Mouse (Mus musculus): ENCODE measurements around the gene Sfn. TPM values are rescaled to one million over a fixed set of nuclear protein-coding genes. Genes with fewer than 3 reads are reported as not detected.
A peak's percentile ranks its signal among the peaks of the same experiment; 100 is the strongest.

The Sfn gene
- total RNA-seq, 1 experiment from 2014 or later: 3.4 TPM

DNA sequence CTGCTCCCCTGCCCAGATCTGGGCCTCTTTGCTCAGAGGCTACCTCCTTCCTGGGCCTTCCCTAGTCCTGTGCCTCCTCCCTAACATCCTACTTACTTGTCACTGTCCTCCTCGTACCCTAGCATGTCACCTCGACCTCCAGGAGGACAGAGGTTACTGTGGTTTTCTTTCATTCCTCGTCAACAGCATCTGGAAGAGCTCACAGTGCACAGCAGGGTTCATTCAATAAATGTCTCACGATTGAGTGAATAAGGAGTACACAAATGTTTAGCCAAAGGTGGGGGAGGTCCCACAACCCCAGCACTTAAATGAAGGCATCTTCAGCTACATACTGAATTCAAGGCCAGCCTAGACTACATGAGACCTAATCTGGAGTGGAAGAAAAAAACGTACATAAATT, 24.3 kb upstream of the Sfn start:
- no peak for ATAC-seq (replicated peaks in 1 of 2; ENCODE audit: insufficient read depth in 1 of 2, low FRiP score in 2 of 2, low TSS enrichment in 1 of 2, low read depth in 1 of 2, poor library complexity in 2 of 2, severe bottlenecking in 2 of 2)

DNA sequence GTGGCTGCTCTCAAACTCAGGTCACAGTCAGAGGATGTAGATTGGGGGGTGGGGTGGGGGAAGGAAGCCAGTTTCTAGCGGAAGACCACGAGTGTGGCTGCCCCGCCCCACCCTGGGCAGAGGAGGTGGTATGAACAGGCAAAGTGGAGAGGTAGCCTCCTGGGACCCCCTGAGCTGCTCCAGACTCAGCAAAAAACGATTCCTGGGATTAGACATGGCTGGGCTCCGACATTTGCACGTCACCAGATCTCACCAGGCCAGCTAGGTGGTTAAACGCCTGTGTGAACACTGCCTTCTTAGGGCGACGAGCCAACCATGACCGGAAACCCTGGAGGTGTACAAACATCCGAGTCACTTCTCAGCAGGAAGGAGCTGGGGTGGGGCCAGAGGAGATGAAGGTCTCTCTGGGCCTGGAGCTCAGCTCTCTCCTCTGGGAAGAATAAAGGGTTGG, 23.7 kb upstream of the Sfn start:
- peak; percentile 80 to 83 for ATAC-seq (replicated peaks in 1 of 2; ENCODE audit: insufficient read depth in 1 of 2, low FRiP score in 2 of 2, low TSS enrichment in 1 of 2, low read depth in 1 of 2, poor library complexity in 2 of 2, severe bottlenecking in 2 of 2)

DNA sequence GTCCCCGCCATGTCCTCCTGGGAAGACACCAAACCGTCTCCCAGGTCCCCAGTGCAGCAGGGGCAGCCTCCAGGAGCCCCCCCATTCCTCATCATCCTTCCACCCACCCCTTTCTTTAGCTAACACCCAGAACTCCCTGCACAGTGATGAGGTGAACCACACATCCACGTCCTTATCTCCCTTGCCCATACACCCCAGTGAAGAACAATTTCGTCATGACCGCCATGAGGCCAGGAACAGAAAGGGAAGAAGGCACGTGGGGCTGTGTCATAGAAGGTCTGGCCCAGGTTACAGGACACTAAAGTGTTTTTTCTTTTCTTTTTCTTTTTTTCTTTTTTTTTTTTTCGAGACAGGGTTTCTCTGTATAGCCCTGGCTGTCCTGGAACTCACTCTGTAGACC, 22.9 kb upstream of the Sfn start:
- ATAC-seq (replicated peaks in 1 of 2; ENCODE audit: insufficient read depth in 1 of 2, low FRiP score in 2 of 2, low TSS enrichment in 1 of 2, low read depth in 1 of 2, poor library complexity in 2 of 2, severe bottlenecking in 2 of 2): peak in 1 of 2 experiments; percentile 7; a peak in 1 of 4 replicates

DNA sequence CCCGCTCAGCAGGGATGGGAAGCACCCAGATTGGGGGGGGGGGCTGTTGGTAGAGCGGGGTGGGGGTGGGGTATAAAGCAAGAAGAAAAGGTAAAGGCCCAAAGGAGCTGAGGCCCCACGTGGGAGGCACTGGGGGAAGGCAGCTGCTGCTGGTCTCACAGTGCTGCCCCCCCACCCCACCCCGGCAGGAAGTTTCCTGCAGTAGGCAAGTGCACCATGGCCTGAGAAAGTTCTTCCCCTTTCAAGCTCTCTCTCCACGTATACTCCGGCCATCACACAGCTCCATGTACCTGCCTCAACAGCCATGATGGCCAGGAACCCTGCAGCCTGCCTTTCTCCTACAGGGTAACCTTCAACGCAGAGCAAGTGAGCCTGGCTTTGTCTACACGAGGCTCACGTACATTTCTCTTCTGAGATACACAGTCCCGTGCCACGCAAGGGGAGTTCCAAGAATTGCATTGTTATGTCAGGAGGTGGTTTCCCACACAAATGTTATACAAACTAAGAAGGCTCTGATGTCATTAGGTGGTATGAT, 20.3 kb upstream of the Sfn start:
- ATAC-seq (replicated peaks in 1 of 2; ENCODE audit: insufficient read depth in 1 of 2, low FRiP score in 2 of 2, low TSS enrichment in 1 of 2, low read depth in 1 of 2, poor library complexity in 2 of 2, severe bottlenecking in 2 of 2): peak; percentile 12 to 30; a peak in 2 of 4 replicates

DNA sequence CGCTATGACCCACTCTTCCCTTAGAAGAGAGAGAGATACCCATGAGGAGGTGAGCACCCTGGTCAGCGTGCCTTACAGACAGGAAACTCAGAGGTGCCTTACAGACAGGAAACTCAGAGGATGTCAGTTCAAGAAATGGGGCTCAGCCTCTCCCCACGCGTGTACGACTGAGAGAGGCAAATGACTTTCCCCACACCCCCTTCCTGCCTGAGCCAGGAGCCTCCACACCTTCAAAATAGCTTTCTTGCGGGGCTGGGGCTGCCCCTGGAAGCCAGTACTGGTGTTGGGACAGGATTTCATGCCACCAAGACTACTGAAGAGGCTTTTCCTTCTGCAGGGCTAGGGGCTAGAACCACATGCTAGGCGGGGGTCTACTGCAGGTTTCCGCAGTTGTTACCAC, 18.7 kb upstream of the Sfn start:
- ATAC-seq (replicated peaks in 1 of 2; ENCODE audit: insufficient read depth in 1 of 2, low FRiP score in 2 of 2, low TSS enrichment in 1 of 2, low read depth in 1 of 2, poor library complexity in 2 of 2, severe bottlenecking in 2 of 2): no peak

DNA sequence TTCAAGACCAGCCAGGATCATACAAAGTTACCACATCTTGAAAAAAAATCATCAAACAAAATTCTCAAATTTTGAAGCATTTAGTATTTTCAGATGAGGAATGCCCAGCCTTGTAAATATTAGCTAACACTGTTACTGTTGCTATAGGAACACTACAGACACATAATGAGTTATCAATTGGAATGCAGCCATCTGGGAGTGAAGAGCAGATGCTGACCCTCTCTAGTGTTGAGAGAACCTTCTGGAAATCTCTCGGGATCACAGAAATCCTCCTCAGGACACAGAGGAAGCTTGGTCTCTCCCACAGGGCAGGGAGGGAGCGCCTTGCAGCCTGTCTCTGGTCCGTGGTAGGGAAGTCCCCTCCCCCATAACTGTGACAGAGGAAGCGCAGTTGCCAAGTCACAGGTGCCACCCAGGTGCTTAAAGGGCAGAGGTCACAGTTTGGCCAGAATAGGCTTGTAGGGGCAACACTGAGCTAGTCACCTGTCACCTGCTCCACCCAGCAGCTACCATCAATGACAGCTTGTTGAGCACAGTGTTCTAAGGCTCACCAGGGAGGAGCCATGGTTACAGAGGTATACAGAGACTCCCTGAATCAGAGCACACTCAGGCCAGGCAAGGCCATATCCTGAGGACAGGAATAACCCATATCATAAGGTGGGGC, 17.6 kb upstream of the Sfn start:
- ATAC-seq (replicated peaks in 1 of 2; ENCODE audit: insufficient read depth in 1 of 2, low FRiP score in 2 of 2, low TSS enrichment in 1 of 2, low read depth in 1 of 2, poor library complexity in 2 of 2, severe bottlenecking in 2 of 2): no peak

DNA sequence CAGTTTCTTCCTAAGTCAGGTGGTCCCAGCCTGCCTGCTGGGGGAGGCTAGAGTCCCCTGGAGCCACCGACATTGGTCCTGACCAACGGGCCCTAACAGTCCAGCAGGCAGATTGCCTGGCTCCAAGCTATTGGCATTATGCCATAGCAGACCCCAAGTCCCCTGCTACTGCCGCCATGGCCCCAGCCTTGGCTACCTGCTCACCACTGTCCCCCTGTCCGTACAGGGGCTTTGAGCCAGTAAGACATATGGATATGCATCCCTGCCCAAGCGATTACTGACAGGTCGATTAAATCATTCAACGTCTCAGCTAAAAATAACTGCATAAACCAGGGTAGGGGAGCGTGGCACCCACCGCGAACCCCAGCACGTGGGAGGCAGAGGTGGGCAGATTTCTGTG, 16.0 kb upstream of the Sfn start:
- ATAC-seq (replicated peaks in 1 of 2; ENCODE audit: insufficient read depth in 1 of 2, low FRiP score in 2 of 2, low TSS enrichment in 1 of 2, low read depth in 1 of 2, poor library complexity in 2 of 2, severe bottlenecking in 2 of 2): no peak

DNA sequence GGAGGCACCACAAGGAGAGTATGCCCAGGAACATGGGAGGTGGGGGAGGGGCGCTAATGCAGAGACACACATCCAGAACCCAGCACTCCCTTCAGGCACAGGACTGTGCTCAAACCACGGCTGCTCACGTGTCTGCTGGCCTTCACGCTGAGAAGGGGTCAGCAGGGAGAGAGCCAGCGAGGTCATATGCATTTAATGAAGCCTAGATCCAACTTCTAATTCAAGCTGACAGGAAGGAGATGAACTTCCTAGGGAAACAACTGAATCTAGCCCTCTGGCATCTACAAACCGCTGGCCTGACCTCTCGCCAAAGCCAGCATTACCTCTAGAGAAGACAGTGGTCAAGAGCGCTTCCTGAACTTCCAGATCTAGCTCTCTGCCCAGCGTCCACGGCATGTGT, 13.4 kb upstream of the Sfn start:
- ATAC-seq (replicated peaks in 1 of 2; ENCODE audit: insufficient read depth in 1 of 2, low FRiP score in 2 of 2, low TSS enrichment in 1 of 2, low read depth in 1 of 2, poor library complexity in 2 of 2, severe bottlenecking in 2 of 2): no peak

DNA sequence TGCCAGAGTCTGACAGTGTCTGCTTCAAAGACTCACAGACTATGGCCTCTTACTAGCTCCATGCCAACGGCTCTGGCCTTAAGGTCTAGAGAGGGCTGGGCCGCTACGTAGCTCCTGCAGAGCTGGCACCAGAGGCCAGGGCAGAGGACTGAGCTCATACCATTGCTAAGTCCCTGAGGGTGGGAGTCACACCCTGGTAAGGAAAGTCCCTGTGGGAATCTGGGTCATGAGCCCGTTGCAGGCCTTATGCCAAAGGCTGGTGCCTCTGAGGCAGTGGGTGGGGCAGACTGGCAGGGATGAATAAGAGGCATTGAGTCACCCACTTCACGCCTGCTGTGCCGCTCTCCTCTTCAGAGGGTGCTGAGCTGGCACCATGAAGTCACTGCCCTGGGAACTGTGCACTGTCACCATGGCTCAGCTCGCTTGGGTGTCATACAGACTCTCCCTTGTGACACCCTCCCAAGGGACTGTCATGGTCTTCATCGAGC, 12.3 kb upstream of the Sfn start:
- no peak for ATAC-seq (replicated peaks in 1 of 2; ENCODE audit: insufficient read depth in 1 of 2, low FRiP score in 2 of 2, low TSS enrichment in 1 of 2, low read depth in 1 of 2, poor library complexity in 2 of 2, severe bottlenecking in 2 of 2)

DNA sequence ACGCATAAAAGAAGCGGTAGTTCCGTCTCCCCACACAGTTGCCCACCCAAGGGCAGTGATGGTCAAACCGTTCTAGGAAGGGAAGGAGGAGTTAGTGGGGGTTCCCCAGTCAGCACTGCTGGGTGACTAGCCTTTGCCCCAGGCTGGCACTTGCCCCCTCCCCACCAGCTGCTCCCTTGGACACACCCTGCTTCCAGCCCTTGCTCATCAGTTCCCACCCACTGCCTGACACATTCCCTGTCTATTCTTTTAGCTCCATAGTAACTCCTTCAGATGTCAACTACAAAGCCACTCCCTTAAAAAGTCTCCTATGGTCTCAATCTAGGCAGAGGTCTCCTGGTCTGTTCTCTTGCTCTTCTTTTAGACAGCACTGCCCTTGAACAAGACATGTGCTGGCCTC, 11.9 kb upstream of the Sfn start:
- no peak for ATAC-seq (replicated peaks in 1 of 2; ENCODE audit: insufficient read depth in 1 of 2, low FRiP score in 2 of 2, low TSS enrichment in 1 of 2, low read depth in 1 of 2, poor library complexity in 2 of 2, severe bottlenecking in 2 of 2)

DNA sequence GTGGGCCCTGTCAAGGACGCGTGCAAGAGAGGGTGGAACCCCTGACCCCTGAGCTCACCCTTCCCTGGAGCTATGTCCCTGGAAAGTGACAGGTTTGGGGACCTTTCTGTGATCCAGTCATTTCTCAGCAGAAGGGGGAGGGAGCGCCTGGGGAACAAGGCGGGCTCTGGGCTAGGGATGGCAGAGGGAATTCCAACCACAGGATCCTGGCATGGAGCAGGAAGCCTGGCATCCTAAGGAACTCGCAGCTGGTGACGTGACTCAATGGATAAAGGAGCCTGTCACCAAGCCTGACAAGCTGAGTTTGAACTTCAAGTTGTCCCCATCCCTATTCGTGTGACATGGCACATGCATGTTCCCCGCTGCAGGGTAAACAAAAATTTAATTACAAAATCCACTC, 11.1 kb upstream of the Sfn start:
- ATAC-seq (replicated peaks in 1 of 2; ENCODE audit: insufficient read depth in 1 of 2, low FRiP score in 2 of 2, low TSS enrichment in 1 of 2, low read depth in 1 of 2, poor library complexity in 2 of 2, severe bottlenecking in 2 of 2): no peak

DNA sequence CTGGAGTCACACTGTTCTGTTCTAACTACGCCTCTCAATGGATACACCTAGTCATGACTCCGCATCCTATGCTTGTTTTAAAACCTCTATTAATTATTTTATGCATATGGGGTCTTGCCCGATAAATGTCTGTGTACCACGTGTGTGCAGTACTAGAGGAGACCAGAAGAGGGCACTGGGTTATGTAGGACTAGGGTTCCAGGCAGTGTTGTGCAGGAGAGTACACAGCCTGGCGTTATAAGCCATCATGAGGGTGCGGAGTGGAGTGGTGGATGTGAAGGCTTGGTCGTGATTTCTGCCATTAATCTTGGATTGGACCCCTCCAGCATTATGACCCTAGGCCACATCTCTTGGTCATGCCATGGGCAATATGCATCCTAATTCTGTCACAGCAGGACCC, 10.4 kb upstream of the Sfn start:
- no peak for ATAC-seq (replicated peaks in 1 of 2; ENCODE audit: insufficient read depth in 1 of 2, low FRiP score in 2 of 2, low TSS enrichment in 1 of 2, low read depth in 1 of 2, poor library complexity in 2 of 2, severe bottlenecking in 2 of 2)

DNA sequence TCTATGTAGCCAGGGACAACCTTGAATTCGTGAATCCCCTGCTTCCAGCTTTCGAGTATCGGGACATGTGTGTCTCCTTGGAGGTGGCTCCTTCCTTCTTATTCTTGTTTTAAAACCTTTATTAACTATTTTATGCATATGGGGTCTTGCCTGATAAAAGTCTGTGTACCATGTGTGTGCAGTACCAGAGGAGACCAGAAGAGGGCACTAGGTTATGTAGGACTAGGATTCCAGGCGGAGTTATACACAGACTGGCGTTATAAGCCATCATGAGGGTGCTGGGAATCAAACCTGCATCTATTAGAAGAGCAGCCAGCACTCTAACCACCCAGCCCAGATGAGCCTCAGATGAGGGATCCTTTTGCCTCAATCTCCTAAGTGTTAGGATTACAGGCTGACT, 9.8 kb upstream of the Sfn start:
- ATAC-seq (replicated peaks in 1 of 2; ENCODE audit: insufficient read depth in 1 of 2, low FRiP score in 2 of 2, low TSS enrichment in 1 of 2, low read depth in 1 of 2, poor library complexity in 2 of 2, severe bottlenecking in 2 of 2): no peak

DNA sequence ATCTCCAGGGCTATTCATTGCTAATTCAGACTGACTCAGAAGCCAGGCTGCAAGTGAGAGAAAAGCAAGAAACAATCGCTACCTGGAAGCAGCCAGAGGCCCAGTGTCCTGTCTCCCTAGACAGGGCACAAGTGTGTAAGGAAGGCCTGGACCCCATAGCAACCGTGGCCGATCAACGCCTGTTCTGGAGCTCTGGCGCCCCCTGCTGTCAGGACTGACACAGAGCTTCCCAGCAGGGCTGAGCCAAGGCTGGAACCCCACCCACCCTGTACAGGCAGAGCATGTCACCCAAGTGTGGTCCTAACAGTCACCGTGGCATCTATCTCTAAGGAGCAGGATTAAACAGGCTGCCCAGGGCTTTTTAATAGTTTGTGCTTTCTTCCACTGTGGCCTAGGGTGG, 7.8 kb upstream of the Sfn start:
- peak; percentile 76 to 81 for ATAC-seq (replicated peaks in 1 of 2; ENCODE audit: insufficient read depth in 1 of 2, low FRiP score in 2 of 2, low TSS enrichment in 1 of 2, low read depth in 1 of 2, poor library complexity in 2 of 2, severe bottlenecking in 2 of 2)

DNA sequence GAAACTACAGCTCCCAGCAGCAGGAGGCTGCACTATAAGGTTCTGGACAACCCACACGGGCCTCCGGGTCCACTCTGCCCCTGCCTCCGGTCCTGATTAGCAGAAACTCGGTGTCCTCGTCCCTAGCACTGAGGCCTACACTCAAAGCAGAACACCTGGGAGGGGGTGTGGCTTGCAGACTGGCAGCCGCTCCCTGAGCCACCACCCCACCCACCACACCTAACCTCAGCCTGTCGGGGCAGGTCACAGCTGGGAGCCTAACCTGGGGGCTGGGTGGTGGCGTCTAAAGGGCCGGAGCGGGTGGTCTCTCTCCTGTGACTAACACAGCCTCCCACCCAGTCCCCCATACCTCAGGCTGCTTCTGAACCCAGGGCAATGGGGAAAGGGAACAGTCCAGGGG, 5.3 kb upstream of the Sfn start:
- no peak for ATAC-seq (replicated peaks in 1 of 2; ENCODE audit: insufficient read depth in 1 of 2, low FRiP score in 2 of 2, low TSS enrichment in 1 of 2, low read depth in 1 of 2, poor library complexity in 2 of 2, severe bottlenecking in 2 of 2)

DNA sequence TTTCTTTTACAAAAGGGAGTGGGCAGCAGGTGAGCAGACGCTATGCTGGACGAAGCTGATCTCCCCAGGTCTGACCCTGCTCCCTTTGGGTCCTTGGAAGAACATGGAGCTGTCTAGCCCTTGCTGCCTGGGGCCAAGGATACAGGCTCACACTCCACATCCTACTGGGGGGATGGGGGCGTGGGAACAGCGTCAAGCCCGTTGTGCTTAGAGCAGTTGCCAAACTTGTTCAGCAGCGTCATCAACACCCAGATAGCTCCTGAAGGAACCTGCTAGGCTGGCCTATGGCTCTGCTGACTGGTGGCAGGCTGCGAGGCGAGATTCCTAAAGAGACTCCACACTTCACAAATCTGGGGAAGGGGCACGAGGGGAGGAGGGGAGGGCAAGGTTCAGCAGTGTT, 3.4 kb upstream of the Sfn start:
- no peak for ATAC-seq (replicated peaks in 1 of 2; ENCODE audit: insufficient read depth in 1 of 2, low FRiP score in 2 of 2, low TSS enrichment in 1 of 2, low read depth in 1 of 2, poor library complexity in 2 of 2, severe bottlenecking in 2 of 2)

DNA sequence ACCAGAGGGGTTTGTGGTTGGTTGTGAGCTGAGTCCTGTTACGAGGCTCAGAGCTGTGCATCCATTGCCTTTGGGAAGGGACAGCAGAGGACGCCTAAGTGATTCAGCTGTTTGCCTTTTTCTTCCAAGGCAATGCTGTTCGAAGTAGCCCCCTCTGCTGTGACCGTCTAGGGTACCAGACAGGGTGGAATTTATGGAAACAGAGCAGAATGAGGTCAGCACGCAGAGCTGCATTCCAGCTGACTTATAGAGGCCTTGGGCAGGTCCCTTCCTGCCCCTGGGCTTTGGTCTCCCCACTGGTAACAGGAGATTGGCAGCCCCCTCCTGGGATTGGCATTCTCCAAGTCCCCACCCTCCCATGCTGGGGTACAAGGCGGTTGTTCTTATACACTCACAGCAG, 2.9 kb upstream of the Sfn start:
- ATAC-seq (replicated peaks in 1 of 2; ENCODE audit: insufficient read depth in 1 of 2, low FRiP score in 2 of 2, low TSS enrichment in 1 of 2, low read depth in 1 of 2, poor library complexity in 2 of 2, severe bottlenecking in 2 of 2): no peak

DNA sequence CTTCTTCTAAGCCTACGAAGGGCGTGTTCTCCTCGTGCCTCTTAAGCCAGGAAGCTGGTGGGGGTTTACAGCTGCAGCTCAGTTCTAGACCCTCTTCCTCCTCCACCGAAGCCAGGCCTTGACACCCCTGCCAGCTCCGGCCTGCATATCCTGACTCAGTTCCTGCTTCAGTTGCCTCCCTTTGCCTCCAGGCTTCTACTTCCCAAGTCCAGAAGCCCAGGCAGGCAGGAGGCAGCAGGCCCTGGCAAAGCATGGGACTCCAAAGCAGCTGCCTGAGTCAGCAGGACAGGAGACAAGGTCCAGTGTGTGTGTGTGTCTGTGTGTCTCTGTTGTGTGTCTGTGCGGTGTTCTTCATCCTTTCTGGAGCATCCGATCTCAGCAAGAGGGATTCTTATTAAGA, 2.2 kb upstream of the Sfn start:
- ATAC-seq (replicated peaks in 1 of 2; ENCODE audit: insufficient read depth in 1 of 2, low FRiP score in 2 of 2, low TSS enrichment in 1 of 2, low read depth in 1 of 2, poor library complexity in 2 of 2, severe bottlenecking in 2 of 2): no peak

DNA sequence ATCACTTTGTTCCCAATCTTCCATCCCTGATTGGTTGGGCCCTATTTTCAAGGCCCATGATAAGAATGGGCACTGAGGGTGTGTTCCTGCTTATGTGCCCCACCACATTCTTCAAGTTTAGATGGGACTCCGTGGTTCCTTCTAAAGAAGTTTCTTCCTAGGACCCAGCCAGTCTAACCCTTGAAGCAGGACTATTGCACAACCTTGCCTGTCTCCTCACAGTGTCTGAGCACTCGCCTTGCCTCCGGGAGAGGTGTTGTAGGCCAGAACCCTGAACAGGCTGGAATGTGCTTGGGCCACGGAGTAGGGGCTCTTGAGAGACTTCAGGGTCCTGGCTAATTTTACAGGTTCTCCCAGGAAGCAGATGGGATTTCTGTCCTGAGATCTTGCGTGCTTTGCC, 1.1 kb upstream of the Sfn start:
- ATAC-seq (replicated peaks in 1 of 2; ENCODE audit: insufficient read depth in 1 of 2, low FRiP score in 2 of 2, low TSS enrichment in 1 of 2, low read depth in 1 of 2, poor library complexity in 2 of 2, severe bottlenecking in 2 of 2): no peak
